Mouse (Mus musculus) spleen, adult 12 weeks (tissue): ENCODE results near the gene Olfr143.

Source experiments
- DNase-seq: peaks from one replicate; pipeline ENCODE4 v3.0.0; 2022; ENCODE audit warnings: low spot score

Olfr143 gene

GRCm38 (mm10) chr9:38252474-38252873, at the start of gene Olfr143:
Gene Olfr143 (plus strand): TSS chr9:38252774.
- DNase-seq, result no peak

DNA sequence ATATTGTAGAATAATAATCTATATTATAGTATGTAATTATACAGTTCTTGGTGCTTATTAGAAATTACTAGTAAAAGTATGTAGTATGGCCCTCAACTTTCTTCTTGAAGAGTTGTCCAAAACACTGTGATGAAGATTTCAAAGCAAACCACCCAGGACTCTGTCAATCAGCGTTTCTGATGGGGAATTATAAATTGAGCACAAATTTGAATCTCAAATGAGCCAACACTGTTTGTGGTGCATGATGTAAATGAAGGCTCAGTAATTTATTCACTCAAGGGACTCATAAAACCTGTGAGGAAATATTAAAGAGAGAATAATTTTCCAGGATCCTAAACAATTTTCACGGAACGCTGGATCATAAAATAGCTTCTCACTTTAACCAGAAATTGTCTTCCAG, 44.5 kb upstream of the Olfr143 start, which contains the start of gene Olfr893:
Gene Olfr893 (plus strand): TSS at position 301 of the 400 bp plus-strand sequence.
- no peak for DNase-seq

DNA sequence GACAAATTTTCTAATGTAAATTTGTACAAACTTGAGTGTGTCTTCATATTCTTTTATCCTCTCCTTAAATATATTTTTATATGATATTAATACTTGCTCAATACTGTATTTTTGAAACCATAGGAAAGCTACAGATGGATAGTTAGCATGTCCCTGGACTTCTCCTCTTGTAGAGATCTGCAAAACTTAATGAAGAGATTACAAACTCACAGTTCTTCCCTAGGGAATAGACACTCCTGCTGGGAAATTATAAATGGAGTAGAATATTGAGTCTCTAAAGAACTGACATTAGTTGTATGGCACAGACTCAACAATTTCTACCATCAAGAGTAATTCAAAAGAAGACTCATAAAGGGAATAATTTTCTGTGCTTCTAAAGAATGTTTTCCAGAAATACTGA, 34.8 kb upstream of the Olfr143 start, which contains the start of gene Olfr894:
Gene Olfr894 (plus strand): TSS at position 301 of the 400 bp plus-strand sequence.
- no peak for DNase-seq

GRCm38 (mm10) chr9:38267551-38267950, 15.0 kb downstream of the Olfr143 start, which contains the start of gene Olfr895:
Gene Olfr895 (plus strand): TSS chr9:38267851.
- DNase-seq, result no peak

- DNase-seq, result no peak
These were observed 38.2 kb downstream of the Olfr143 start, which contains the start of gene Olfr896-ps1 for GRCm38 (mm10) chr9:38290807-38291206. Gene Olfr896-ps1 (plus strand): TSS chr9:38291107.
